Mouse (Mus musculus) cerebellum, postnatal 4 days (tissue): Measurements from ENCODE around the gene Havcr1.
"Not testable (repeated sequence)": the region's sequence is repeated elsewhere in the genome, so short reads cannot be mapped to it uniquely, and the experiment has no call there.

Experiments used
- DNase-seq, 2 experiments: peaks; one replicate each; pipeline ENCODE4 v3.0.0; 2022; ENCODE audit warnings: low spot score in 2 of 2, mixed read lengths in 1 of 2

Gene Havcr1

DNA sequence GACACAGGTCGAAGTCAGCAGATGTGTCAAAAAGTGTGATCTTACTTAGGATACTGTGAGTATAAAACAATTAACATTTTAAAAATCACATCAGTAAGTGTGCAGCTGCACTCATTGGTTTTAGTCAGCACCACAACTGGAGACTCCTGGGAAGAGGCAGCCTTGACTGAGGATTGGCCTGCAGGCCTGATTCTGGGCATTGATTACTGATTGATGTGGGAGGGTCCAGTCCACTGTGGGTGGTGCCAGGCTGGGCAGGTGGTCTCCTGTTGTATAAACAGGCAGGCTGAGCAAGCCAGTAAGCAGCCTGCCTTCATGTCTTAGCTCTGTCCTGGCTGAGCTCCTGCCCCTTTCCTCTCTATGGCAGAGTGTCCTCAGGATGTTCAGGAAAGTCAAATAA lies at the start of gene Havcr1:
Gene Havcr1 (plus strand): TSS at position 5 of the 400 bp plus-strand sequence.
- DNase-seq: not testable (repeated sequence)

DNA sequence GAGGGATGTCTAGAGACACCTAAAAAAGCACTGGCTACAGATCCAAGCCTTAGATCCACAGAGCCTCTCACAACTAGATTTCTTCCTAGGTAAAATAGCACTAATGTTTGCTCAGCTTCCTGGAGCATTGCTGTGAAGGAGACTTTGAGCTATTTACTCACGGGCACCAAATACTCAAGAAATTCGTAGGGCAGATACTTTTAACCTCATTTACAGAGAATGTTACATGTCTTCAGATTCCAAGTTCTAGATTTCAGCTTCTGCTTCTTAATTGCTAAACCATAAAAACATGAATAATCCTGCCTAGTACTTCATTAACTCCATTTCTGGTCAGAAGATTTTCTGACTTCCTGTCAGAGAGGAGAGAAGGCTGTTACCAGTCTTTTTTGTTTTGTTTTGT lies 44.7 kb upstream of the Havcr1 start:
- no peak for DNase-seq

DNA sequence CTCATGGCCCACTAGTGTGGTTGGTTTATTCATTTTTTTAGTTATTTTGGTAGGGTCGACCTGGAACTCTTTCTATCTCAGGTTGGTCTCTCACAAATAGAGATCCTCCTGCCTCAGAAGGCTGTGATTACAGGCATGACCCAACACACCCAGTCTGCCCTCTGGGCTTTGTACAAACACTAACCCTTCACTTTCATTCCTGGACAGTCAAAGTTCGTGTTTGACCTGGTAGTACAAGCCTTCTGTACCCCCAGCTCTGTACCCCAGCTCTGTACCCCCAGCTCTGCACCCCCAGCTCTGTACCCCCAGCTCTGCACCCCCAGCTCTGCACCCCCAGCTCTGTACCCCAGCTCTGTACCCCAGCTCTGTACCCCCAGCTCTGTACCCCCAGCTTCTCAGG lies 39.0 kb upstream of the Havcr1 start:
- not testable (repeated sequence) for DNase-seq

DNA sequence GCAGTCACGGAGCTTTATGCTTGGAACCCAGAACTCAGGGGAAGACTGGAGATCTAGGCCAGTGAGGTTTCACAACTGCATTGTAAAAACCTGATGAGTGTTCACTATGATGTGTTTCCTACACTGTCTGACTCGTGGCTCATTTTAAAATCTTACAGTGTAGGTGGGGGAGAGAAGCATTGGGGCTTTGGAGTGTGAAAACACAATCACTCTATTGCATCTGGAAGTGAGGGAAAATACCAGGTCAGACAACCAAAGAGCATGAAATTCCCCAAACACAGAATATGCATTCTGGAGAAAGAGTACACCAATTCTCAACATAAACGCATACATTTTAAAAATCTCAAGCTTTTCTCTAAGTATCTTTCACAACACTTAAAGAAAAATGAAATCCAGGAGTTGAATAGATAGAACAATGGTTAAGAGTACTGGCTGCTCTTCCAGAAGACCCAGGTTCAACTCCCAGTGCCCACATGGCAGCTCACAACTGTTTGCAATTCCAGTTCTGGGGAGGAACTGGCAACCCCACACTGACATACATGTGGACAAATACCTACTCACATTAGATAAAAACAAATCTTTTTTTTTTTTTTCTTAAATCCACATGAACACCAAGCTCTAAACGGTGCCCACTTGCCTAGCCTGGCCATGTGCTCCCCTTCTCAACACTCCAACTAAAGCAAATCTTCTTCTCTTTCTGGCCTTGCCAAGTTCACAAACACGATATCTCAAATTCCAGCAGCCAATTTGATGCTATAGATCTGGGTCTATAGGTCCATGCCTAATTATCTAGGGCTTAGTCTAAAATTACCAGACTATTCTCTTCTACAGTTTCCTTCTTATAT lies 37.2 kb upstream of the Havcr1 start:
- no peak for DNase-seq

DNA sequence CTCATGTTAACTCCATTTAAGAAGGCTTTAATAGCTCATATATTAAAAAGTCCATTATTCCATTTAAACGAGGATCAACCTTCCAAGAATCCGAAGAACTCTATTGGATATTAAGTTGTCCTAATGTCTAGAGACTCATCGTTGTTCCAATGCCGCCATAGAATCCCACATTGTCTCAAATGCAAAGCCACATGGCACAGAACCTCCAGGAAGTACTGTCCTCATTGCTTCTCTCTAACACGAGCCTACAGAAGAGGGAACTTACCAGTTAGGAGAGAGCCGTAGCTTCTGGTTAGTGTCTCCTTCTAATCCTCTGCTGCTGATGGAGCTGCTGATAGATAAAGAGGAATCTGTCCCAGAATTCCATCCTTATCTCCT lies 36.6 kb upstream of the Havcr1 start:
- no peak for DNase-seq

DNA sequence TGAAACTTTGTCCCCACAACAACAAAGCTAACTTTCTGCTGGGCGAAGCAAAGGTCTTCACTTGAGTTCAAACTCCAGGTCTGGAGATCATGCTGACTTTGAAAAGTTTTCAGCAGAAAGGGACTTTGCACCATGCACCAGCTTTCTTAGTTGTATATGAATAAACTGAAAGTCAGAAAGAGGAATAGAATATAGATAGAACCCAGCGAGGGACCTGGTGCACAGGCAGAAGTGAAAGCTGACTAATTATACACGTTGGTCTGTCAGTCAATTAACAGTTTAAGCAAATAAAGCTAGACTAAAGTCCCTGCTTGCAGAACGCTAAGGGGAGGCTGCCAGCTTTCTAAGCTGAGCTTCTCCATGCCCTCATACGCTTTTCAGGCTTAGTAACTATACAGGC lies 36.0 kb upstream of the Havcr1 start:
- DNase-seq: no peak

DNA sequence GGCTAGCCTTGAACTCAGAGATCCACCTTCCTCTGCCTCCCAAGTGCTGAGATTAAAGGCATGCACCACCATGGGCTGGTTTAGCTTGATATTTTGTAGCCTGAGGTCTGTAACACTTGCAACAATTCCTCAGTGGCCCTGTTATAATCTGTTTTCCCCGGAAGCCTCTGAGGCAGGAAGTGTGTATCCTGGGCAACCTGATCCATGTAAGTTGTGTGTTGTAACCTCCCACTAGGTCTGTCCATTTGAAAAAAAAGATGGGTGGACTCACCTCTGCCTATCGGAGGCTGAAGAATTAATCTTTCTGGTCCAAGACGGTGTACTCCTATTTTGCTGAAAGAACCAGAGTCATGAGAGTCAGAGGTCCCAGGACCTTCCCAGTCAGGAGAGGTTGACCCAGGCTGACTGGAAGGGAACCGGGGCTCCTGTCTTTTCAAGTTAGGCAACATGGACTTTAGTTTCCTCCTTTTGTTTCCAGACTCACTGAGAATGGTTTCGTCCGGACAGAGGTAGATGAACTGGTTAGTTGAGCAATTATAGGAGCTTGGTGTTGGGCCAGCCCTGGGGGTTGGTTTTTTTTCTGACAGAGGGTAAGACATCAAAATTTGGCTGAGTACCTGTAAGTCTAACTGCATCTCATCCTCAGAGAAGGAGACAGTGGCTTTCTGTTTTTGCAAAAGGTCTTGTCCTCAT lies 28.1 kb upstream of the Havcr1 start, which contains the start of gene Timd2:
Gene Timd2 (minus strand): TSS at position 398 of the 693 bp plus-strand sequence.
- no peak for DNase-seq

DNA sequence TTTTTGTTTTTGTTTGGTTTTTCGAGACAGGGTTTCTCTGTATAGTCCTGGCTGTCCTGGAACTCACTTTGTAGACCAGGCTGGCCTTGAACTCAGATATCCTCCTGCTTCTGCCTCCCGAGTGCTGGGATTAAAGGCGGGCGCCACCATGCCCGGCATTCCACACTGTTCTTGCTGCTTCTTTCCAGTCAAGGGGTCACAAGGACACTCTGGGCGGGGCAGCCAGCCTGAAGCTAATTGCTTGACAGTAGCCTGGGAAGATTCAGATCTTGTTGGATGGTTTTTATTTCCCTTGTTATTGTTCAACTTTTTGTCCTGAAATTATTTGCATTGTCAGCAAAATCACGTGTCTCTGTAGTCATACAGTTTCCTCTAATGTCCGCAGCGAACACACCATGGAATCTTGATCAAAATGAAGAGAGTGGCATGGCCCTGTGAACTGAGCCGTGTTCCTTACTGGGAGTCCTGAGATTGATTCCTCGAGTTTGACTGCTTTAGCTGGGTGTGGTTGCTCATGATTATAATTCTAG lies 3.3 kb upstream of the Havcr1 start:
- no peak for DNase-seq

DNA sequence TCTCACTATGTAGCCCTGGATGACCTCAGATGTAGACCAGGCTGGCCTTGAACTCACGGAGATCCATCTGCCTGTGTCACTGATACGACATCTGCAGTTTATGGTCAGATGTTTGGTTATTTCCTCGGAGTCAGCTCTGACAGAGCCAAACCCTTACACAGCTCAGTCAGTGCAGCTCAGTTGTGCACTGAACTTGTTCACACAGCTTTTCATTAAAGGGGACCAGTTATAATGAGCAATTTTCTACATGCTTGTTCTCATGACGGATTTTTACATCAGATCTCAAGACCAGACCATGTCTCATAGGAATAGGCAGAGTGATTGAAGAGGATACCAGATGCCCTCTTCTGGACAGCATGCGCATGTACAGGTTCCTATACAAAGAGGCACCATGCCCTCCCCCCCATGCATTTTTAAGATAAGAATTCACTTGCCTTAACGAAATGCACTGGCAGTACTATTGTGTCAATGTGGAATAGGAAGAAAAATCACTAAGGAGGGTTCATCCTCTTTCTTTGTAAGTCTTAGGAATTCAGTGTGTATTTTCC lies 1.6 kb upstream of the Havcr1 start:
- DNase-seq: no peak

DNA sequence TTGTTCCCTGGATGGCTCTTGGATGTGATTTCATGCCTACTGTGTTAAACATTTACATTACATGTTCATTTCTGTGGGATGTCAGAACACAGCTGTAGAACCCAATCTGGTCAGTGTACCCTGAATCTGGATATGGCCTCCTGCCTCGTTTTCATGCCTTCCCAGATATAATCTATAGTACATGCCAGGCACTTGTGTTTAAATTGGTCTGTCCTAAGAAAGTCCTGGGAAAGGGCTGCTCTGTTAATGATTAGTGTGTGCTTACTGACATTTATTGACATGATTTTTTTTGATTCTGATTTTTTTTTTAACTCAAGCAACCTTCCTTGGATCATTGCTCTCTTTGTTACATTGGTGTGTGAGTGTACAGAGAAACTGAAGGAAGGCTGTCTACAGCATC lies 263 bp upstream of the Havcr1 start:
- no peak for DNase-seq

DNA sequence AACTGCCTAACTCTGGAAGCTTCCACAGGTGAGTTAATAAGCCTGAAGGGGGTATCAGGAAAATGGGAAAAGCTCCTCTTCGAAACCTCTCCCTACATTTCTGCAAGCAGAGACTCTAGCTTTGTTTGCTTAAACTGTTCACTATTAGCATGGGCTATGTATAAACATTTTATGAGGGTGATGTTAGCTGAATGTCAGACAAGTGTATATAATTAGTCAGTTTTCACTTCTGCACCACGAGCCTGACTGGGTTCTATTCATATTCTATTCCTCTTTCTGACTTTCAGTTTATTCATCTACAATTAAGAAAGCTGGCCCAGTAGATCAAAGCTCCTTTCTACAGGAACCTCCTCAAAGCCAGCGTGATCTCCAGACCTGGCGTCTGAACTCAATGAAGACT lies 4.6 kb downstream of the Havcr1 start:
- DNase-seq: no peak

DNA sequence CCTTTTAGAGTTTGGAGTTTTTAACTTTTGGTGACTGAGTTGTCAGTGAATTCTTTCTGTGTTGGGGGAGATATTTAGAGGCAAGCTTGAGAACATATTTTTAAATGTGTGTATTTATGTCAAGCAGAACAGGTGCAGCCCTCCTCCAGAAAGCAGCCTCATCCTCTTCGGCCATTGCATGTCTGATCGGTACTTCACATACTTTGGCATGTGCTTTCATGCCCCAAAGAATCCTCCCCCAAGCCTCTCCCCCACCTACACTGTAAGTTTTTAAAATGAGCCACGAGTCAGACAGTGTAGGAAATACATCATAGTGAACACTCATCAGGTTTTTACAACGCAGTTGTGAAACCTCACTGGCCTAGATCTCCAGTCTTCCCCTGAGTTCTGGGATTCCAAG lies 6.0 kb downstream of the Havcr1 start:
- no peak for DNase-seq

DNA sequence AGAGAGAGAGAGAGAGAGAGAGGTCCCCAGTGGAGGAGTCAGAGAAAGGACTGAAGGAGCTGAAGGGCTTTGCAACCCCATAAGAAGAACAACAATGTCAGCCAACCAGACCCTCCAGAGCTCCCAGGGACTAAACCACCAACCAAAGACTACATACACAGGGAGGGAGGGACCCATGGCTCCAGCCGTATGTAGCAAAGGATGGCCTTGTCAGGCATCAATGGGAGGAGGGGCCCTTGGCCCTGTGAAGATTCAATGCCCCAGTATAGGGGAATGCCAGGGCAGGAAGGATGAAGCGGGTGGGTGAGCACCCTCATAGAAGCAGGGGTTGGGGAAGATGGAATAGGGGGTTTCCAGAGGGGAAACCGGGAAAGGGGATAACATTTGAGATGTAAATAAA lies 6.8 kb downstream of the Havcr1 start:
- no peak for DNase-seq

DNA sequence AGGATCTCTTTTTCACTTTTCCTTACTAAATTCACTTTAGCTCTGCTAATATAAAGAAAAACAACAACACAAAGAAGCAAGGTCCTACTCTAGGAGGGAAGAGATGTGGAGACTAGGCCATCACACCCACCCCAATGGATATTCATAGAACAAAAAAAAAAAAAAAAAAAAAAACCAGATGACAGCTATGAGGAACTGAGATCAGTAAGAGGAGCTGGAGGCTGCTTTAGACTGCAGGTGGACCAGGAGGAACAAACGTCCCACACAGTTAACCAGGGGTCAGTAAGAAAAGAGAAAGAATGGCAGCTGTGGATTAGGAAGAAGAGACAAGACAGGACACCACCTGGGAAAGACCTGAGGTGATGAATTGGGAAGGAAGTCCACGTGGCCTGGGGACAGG lies 13.1 kb downstream of the Havcr1 start:
- no peak for DNase-seq

DNA sequence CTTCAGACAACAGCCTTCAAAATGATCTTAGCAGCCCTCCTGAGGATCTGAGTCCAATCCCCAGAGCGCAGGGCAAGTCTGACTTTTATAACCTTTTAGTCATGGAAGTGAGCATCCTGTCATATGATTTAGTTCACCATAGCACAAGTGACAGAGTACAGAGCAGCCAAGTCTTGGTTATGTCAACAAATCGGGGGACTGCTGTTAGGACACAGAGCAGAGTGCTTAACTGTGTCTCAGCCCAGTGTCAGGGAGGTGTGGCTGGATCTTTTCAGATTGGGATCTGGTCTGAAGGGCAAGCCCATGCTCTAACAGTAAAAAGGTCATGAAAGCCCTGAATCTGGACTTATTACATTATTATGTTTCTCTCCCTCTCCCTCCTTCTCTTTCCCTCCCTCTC lies 18.8 kb downstream of the Havcr1 start:
- DNase-seq: no peak

DNA sequence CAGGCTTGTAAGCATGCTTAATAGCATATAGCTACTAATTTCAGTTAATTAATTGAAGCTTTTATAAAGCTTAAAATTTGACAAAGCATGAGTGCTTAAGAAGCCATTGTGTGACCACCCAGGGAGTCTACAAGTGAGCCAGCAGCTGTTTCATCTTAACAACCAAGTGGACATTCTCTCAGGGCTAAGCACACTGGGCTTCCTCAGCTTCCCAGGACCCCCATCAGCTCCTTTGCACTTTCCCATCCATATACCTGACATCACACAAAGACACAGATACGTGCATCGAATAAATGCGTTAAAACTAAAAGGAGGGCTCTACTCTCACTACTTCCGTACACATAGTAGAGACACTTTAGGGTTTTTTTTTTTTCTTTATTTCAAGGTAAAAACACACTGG lies 19.8 kb downstream of the Havcr1 start:
- no peak for DNase-seq

DNA sequence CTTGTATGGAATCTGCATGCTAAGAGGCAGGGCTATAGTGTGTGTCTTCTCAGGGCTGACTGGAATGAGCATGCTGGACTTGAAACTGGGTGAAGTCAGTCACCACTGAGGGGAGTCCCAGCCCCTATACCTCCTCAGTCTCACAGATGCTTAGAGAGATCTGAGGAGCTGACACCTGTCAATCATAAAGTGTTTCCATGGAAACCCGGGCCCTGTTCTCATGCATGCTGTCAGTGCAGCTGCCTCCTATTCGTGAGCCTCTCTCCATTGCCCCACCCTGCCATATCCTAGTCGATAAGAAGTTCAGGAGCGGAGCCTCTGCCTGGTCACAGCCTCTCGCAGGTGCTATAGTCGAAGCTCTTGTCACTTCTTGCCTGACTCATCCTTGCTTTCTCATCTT lies 20.8 kb downstream of the Havcr1 start:
- DNase-seq: not testable (repeated sequence)

DNA sequence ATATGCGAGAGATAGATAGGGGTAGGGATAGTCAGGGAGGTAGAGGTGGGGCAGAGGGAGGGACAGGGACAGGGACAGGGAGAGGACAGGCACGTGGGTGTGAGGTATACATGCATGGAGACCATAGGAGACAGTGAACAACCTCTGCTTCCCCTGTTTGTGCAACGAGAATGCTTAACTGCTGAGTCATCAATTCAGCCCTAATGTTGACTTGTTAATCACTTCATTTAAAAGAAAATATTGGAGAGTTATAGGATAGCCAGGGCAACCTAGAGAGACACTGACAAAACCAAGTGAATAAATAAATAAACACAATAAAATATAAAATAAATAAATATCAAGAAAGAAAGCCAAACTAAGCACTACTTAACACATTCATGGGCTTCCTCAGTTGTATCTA lies 42.0 kb downstream of the Havcr1 start:
- no peak for DNase-seq

DNA sequence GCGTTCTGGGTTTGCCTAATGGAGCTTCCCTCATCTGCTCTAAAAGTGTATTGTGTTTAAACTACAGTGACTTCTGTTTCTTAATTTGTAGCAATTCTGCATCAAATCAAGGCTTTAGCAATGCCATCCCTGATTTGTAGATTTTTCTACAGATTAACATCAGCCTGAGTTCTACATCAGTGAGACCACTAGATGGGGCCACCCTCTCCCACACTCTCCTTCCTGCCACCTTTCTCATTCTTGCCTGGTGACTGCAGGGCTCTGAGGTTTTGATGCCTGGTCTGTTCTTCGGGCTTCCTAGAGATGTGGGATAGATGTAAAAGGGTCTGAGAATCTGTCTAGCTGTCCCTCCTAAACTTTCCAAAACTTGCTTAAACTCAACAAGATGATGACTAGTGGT lies 44.9 kb downstream of the Havcr1 start:
- no peak for DNase-seq

DNA sequence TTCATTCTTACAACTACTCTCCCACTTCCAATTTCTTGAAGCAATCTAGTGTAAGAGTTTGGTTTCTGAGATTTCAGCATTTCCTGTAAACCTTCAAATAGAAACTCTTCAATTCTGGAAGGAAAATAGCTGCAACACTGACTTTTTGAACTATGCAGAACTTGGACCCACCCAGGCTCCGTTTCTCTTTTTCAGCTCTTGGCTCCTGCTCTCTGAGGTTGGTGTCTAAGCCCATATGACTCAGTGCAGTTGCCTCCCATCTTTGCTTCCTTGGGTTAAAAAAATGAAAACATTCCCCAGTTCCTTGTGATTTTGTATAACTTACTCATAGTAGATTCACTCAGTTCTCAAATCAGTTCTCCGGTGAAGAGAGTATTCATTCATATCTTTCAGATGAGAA lies 69.6 kb downstream of the Havcr1 start:
- DNase-seq: no peak

DNA sequence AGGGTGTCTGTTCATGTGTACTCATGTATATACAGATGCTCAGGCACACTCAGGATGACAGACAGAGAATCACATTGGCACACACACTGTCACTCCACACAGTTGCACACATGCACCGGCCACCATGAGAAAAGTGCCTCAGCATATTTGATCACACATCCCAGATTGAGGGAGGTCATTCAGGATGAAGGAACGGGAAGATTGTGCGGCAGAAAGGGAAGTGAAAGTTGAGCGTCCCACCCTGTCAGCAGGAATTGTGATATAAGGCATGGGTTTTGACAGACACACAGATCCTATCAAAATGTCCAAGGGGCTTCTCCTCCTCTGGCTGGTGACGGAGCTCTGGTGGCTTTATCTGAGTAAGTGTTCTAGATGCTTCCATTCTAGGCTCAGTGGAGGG lies 75.6 kb downstream of the Havcr1 start, which contains the start of gene Timd4:
Gene Timd4 (plus strand): TSS at position 290 of the 400 bp plus-strand sequence.
- DNase-seq: no peak

DNA sequence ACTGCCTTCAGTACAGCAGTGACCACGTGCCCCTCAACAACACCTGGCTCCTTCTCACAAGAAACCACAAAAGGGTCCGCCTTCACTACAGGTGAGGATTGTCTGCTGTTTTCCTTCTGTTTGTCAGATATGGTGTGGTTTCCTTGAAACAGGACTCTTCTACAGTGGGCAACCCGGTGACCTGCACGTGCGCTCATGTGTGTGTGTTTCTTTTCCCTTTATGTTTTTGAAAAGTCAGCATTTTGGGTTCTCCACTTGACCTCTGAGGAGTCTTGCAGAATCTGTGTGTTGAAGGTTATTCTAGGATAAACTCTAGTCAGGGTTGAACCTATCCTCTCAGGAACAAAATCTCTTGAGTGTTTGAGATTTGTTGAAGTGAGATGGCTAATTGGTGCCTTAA lies 82.8 kb downstream of the Havcr1 start:
- DNase-seq: no peak

DNA sequence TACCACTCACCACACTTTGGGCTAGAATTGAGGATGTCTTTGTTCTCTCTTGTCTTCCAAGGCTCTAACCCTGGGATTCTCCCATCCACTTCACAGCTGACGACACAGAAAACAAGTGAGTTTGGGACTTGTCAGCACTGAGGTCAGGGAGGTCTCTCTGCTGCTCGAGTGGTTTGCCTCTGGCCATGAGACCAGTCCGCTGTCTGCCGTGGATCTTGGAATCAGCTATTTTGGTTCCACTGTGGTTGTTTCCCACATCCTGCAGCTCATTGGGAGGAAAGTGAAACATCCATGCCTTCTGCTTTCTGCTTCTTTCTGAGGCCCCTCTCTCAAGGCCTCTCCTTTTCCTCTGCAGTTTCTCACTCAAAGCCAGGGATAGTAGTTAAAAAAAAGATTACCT lies 85.0 kb downstream of the Havcr1 start:
- DNase-seq: no peak
